Mouse (Mus musculus) frontal cortex, postnatal 10 days (tissue): ENCODE data around the gene Rbm47.

Experiments used
- DNase-seq, 2 experiments: peaks; one replicate each; pipeline ENCODE4 v3.0.0; 2022; ENCODE audit warnings: low spot score in 2 of 2, mixed read lengths in 1 of 2

The Rbm47 gene

GRCm38 (mm10) chr5:66086952-66087351, 86.0 kb downstream of the Rbm47 start:
- no peak for DNase-seq

DNA sequence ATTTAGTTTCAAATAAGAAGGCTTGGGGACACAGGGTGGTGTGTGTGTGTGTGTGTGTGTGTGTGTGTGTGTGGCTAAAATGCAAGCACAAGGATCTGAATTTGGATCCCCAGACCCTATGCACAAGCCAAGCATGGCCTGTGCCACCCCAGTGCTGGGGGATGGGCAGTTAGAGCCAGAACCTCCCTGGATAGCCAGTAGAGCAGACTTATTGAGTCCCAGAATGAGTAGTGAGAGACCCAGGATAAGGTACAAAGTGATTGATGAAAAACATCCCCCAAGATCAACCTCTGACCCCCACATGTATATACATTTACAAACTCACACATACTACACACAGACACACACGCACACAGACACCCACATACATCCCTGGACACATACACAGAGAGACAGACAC, 86.6 kb downstream of the Rbm47 start:
- DNase-seq, result no peak

DNA sequence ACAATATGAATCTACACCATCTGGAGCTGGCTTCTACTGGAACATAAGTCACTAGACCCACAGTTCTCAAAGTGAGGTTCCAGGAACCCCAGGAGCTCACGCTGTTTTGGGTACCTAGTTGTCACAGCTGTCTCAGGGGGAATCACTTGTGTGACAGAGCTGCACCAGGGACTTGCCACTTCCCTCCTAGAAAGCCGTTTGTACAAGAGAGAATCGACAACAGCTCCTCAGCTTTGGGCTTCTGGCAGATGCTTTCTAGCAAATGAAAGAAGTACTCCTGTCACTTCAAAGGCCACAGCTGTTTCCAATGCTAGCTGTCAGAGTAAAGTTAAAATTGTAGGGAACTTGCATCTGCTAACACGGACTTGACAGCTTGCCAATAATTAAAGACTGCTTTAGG, 87.4 kb downstream of the Rbm47 start:
- no peak for DNase-seq

GRCm38 (mm10) chr5:66084541-66084940, 88.4 kb downstream of the Rbm47 start:
- DNase-seq, result no peak

DNA sequence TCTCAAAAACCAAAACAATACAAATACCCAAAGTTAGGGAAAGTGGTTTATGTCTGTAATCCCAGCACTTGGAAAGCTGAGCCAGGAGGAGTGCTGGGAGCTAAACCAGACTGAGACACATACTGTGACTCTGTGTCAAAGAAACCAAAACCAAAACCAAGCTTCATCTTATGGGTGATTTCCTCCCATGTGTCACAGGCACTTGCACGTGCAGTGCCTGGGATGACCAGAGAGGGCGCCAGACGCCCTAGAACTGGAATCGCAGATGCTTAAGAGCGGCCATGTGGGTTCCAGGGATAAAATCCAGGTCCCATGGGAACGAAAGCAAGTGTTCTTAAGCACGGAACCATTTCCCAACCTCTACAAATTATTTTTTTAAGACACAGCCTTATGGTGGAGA, 89.6 kb downstream of the Rbm47 start:
- peak in 1 of 2 experiments; percentile 34 for DNase-seq

- no peak for DNase-seq
Measured at GRCm38 (mm10) chr5:66082229-66082572, 90.7 kb downstream of the Rbm47 start.

- no peak for DNase-seq
Measured at GRCm38 (mm10) chr5:66081443-66082228, 91.3 kb downstream of the Rbm47 start.

GRCm38 (mm10) chr5:66080529-66081220, 92.2 kb downstream of the Rbm47 start:
- no peak for DNase-seq

GRCm38 (mm10) chr5:66079358-66080179, 93.3 kb downstream of the Rbm47 start:
- DNase-seq, result no peak

GRCm38 (mm10) chr5:66078491-66079012, 94.4 kb downstream of the Rbm47 start:
- no peak for DNase-seq

GRCm38 (mm10) chr5:66077416-66077815, 95.5 kb downstream of the Rbm47 start:
- no peak for DNase-seq

DNA sequence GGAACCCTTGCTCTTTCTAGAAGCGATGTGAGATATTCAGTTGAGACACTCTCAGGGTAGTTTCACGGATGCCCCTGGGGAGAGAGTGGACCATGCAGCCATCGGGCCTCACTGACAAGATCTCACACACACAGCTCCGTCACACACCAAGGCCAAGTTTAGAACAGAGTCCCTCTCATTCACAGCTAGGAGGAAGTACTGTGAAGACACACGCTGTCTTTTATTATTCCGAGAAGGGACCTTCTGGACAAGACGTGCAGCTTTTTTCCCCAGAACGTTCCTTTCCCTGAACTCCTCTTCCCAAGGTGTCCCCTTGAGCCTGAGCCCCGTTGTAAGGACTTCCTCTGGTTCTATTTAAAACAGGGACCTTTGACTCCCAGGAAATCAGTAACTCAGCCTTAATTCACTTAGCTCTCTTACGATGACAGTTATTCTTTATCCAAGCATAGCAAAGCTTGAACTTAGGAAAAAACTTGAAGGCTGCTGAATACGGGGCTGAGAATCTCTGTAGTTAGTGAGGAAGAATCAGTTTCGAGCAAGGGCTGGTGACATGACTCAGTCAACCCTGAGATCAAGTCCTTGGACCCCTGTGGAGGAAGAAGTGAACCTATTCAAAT, 96.1 kb downstream of the Rbm47 start:
- DNase-seq, result no peak

DNA sequence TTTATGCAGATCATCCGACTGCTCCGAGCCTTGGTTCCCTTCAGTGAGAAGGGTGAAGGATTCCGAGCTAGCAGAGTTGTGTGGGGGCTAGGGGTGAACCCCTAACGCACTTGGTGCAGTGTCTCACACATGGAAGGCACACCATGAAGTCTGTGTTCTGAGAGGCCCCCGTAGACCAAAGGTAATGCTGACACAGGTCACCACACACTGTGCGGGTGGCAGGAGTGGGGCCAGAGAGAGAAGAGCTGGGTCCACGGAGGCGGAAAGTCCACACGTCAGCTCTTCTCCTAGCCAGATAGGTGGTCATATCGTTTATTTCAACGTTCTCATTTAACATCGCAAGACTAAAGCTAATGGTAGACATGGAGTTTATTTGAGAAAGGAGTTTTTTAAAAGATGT, 97.0 kb downstream of the Rbm47 start:
- DNase-seq, result no peak

DNA sequence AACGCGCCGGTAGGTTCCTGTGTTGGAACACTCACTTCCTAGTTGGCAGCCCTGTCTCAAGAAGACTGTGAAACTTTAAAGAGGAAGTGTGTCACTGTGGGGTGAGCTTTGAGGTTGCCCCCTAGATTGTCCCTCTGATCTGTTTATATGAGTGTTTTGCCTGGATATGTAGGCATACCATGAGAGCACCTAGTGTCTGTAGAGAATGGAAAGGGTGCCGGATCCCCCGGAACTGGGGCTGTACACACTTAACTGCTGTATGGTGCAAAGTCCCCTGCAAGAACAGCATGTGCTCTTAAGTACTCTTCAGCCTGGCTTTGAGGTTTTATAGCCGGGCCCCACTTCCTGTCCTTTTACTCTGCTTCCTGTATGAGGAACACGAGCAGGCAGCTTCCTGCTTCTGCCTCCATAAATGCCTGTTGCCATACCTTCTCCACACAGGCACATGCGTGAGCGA, 97.9 kb downstream of the Rbm47 start:
- DNase-seq, result no peak

GRCm38 (mm10) chr5:66074235-66074634, 98.7 kb downstream of the Rbm47 start:
- no peak for DNase-seq

GRCm38 (mm10) chr5:66073604-66074164, 99.2 kb downstream of the Rbm47 start:
- no peak for DNase-seq

- DNase-seq, result no peak
Measured at GRCm38 (mm10) chr5:66071722-66072121, 101.2 kb downstream of the Rbm47 start.

GRCm38 (mm10) chr5:66070350-66070749, 102.6 kb downstream of the Rbm47 start:
- DNase-seq, result no peak

GRCm38 (mm10) chr5:66069470-66070144, 103.3 kb downstream of the Rbm47 start:
- no peak for DNase-seq

- DNase-seq, result no peak
Measured at GRCm38 (mm10) chr5:66069133-66069469, 103.8 kb downstream of the Rbm47 start.
